Mouse (Mus musculus) stomach, embryonic 16.5 days (tissue): ENCODE data around the gene Reep1. TPM values are rescaled to one million over a fixed set of nuclear protein-coding genes. Genes with fewer than 3 reads are reported as not detected.
A peak's percentile ranks its signal among the peaks of the same experiment; 100 is the strongest.

Source experiments
- ATAC-seq: fragments of 200-750 bp; cut with Nextera tagmentation; 2 replicates; pipeline ENCODE4 v1.8.0; 2017; ENCODE audit warnings: moderate number of reproducible peaks, moderate TSS enrichment; ENCODE audit not compliant: insufficient read depth, low FRiP score
- H3K27ac ChIP-seq: fragments of 300-500 bp; sonication (generic); 2 replicates; pipeline ENCODE4 v1.5.1; 2014; ENCODE audit warnings: low read length
- H3K27me3 ChIP-seq: fragments of 300-500 bp; sonication (generic); 2 replicates; pipeline ENCODE4 v1.6.1; 2014; ENCODE audit warnings: low read length, control low read depth, mixed read lengths; ENCODE audit not compliant: control insufficient read depth, insufficient read depth
- H3K36me3 ChIP-seq: fragments of 300-500 bp; sonication (generic); 2 replicates; pipeline ENCODE4 v1.6.1; 2014; ENCODE audit warnings: low read length; ENCODE audit not compliant: control insufficient read depth, insufficient read depth
- H3K4me1 ChIP-seq: fragments of 300-500 bp; sonication (generic); 2 replicates; pipeline ENCODE4 v1.6.1; 2014; ENCODE audit warnings: low read length, control low read depth, mixed read lengths; ENCODE audit not compliant: control insufficient read depth, insufficient read depth
- H3K4me2 ChIP-seq: fragments of 300-500 bp; sonication (generic); 2 replicates; pipeline ENCODE4 v1.6.1; 2014; ENCODE audit warnings: low read depth, low read length, mixed read lengths
- H3K4me3 ChIP-seq: fragments of 300-500 bp; sonication (generic); replicated peaks from 2 replicates; pipeline ENCODE4 v1.5.1; 2014; ENCODE audit warnings: mild to moderate bottlenecking, low read length
- H3K9ac ChIP-seq: fragments of 300-500 bp; sonication (generic); 2 replicates; pipeline ENCODE4 v1.6.1; 2014; ENCODE audit warnings: low read length
- H3K9me3 ChIP-seq: fragments of 300-500 bp; sonication (generic); replicated peaks from 2 replicates; pipeline ENCODE4 v1.6.1; 2016; ENCODE audit warnings: low read length, control low read depth; ENCODE audit not compliant: control insufficient read depth
- WGBS: fragments of 180-500 bp; shearing (Covaris S2); extraction: QIAGEN DNeasy Blood & Tissue Kit; methylation state at CpG from one replicate; pipeline ENCODE4 v1.1.7; 2014; 5-methylcytosine and 5-hydroxymethylcytosine counted together
- polyA plus RNA-seq: library from polyadenylated mRNA; unstranded; fragments of >200 nt; fragmentation: Nextera tagmentation; extraction: Ambion mirVana; gene quantifications from 2 replicates; pipeline ENCODE4 v1.2.1, GENCODE M21; 2015

Gene Reep1
- polyA plus RNA-seq, result 17.3 TPM in 2 replicates

DNA sequence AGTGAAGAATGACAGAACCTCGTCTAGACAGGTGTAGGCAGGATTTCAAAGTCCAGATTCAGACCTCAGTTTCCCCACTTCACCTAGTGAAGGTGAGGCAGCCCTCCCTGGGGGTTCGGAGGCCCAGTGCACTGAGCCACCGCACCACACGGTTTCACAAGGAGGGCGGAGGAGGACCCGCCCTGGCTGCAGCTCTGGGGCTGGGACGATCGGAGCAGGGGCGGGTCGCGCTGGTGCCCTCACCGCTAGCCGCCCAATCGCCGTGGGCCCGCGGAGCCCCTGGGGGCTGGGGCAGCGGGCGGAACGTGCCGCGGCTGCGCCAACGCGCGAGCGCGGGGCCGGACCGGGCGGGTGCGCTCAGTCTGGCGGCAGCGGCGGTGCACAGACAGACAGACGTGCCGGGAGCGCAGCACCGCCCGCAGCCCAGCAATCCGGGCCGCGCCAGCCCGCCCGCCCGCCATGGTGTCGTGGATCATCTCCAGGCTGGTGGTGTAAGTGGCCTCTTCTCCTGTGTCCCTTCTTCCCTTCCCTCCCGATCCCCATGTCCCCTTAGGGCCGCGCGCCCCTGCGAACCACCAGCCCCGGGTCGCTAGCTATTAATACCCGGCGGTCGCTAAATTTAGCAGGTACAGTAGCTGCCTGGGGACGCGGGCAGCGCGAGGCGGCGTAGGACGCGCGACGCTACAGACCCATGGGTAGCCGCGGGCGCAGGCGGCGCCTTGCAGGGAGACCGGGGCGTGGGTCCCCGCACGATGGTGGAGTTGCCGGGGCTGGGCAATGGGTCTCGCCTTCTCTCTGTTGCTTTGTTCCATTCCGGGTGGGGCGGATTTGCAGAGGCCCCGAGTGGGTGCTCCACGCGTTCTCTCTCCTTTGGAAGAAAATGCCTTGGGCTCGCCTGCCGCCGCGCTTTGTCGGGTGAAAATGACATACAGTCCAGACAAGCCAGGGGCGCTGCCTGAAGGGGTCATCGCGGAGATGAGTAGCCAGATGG, at the start of gene Reep1:
Reep1 (plus strand) TSS at position 51 of the 991 bp plus-strand sequence.
- Histone ChIP-seq H3K9me3 (no peaks in the 10 kb centered on the region), H3K36me3 (no peaks in the 10 kb centered on the region), H3K27me3 (peaks cover 4% of the 10 kb centered on the region), H3K4me2 (peak within 1 kb of the TSS; percentile 99), H3K27ac (no peak within 1 kb of the TSS), H3K4me3 (peak within 1 kb of the TSS; percentile 64), H3K4me1 (peaks cover 5% of the 10 kb centered on the region), H3K9ac (peak within 1 kb of the TSS; percentile 78)
- ATAC-seq, result peak; percentile 90
- under 1% methylated on average over 89 of the region's 91 CpGs for WGBS

DNA sequence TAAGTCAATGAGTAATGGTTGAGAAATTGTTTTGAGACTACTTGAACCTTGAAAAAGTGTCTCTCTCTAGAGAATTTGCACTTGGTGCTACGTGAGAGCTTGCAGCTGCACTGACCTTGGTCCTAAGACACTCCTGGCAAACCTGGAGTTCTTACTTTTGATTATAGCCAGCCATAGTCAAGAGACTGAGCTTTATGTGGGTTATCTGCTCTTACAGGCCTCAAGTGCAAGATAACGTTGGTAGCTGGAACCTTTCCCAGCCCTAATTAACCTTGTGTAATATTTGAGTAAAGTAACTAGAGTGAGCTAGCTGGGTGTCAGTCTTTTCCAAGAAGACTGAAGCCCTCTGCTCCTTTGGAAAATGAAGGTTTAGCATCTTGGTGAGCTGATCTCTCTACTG, 49.1 kb upstream of the Reep1 start:
- Histone ChIP-seq H3K27ac (no peak overlapping the region), H3K36me3 (no peaks in the 10 kb centered on the region), H3K4me1 (no peaks in the 10 kb centered on the region), H3K27me3 (no peaks in the 10 kb centered on the region), H3K9me3 (no peaks in the 10 kb centered on the region), H3K4me2 (no peak overlapping the region), H3K4me3 (no peak overlapping the region), H3K9ac (no peak overlapping the region)
- WGBS, result 39% methylated on average over 2 of the region's 2 CpGs
- peak; percentile 82 for ATAC-seq

DNA sequence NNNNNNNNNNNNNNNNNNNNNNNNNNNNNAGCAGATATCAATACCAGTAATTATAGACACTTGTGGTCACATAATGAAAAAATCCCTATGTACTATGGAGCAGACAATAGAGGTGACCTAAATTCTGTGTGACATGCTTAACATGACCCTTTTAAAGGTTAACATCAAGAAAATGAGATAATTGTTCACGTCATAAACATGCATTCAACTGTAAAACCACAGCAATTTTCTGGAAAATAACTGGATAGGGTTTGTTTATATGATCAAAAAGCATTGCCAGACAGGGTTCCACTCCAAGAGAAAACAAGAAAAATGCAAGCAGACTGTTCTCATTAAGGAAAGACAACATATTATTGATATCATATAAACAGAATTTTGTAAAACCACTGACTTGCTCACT, 42.9 kb upstream of the Reep1 start:
- H3K4me3 ChIP-seq, result no peak overlapping the region
- WGBS, result 58% methylated on average over 1 of the region's 1 CpGs
- no peak for ATAC-seq

DNA sequence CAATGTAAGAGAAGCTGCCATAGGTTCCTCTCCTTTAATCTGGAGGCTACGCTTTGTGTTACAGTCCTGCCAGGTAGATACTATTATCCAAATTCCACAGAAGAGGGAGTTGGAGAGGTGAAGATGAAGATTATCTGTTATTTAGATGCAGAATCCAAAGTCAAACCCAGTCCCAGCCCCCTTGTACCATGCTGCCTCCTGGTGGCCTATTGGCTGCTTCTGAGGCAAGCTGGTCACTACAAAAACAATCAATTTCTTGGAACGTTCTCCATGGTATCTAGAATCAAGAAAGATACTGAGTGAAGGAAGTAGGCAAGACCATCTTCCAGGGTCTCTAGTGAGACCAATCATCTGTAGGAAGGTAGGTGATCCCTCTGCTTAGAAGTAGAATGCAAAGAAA, 34.2 kb upstream of the Reep1 start:
- Histone ChIP-seq H3K36me3 (no peaks in the 10 kb centered on the region), H3K9me3 (no peaks in the 10 kb centered on the region), H3K4me3 (no peak overlapping the region), H3K9ac (no peak overlapping the region), H3K27me3 (no peaks in the 10 kb centered on the region), H3K27ac (no peak overlapping the region), H3K4me2 (no peak overlapping the region), H3K4me1 (no peaks in the 10 kb centered on the region)
- WGBS, result 65% methylated on average over 2 of the region's 2 CpGs
- no peak for ATAC-seq

More for the DNA sequence above, 42.9 kb upstream of the Reep1 start:
- Histone ChIP-seq H3K27ac (no peak overlapping the region), H3K9me3 (no peaks in the 10 kb centered on the region), H3K36me3 (no peaks in the 10 kb centered on the region), H3K27me3 (no peaks in the 10 kb centered on the region), H3K4me2 (no peak overlapping the region), H3K9ac (no peak overlapping the region), H3K4me1 (no peaks in the 10 kb centered on the region)

DNA sequence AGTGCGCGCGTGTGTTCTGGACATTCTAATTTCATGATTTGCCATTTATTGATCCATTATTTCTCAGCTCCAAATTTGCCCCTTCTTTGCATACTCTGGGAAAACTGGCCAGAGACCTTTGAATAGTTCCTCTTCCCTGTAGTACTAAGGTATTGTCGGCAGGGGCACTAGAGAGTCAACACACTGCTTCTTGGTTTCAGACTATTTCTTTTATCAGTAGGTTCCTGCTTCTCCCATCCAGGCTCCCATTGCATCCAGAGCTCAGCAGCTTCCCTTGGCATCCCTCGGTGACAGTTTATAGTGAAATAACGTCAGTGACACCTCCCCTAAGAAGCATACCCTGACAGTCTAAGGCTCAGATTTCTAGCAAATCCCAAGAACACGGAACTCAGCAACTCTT, 28.5 kb upstream of the Reep1 start:
- 68% methylated on average over 7 of the region's 7 CpGs for WGBS
- Histone ChIP-seq H3K9me3 (no peaks in the 10 kb centered on the region), H3K4me2 (no peak overlapping the region), H3K36me3 (no peaks in the 10 kb centered on the region), H3K9ac (no peak overlapping the region), H3K4me3 (no peak overlapping the region), H3K27ac (no peak overlapping the region), H3K4me1 (no peaks in the 10 kb centered on the region), H3K27me3 (no peaks in the 10 kb centered on the region)
- ATAC-seq, result no peak

DNA sequence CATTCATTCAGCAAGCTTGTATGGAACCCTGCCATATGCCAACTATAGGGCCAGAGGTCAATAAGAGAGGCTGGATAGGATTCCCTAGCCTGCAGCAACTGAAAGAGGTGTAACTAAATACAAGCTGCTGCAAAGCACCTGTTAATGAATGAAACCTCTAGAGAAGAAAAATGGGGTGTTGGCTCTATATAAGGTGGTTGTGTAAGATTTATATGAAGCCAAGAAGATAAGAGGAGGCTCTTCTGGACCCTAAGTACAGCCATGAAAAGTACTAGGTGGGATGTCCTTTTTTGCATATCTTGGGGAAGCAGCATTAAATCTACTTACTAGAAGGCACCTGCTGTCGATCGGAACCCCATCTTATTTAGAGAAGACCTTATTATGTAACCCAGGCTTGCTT, 12.2 kb upstream of the Reep1 start:
- no peak overlapping the region for H3K4me3 ChIP-seq
- no peak overlapping the region for H3K9ac ChIP-seq
- WGBS, result 87% methylated on average over 2 of the region's 2 CpGs
- no peaks in the 10 kb centered on the region for H3K4me1 ChIP-seq
- H3K36me3 ChIP-seq, result no peaks in the 10 kb centered on the region
- H3K27ac ChIP-seq, result no peak overlapping the region
- H3K9me3 ChIP-seq, result no peaks in the 10 kb centered on the region
- H3K4me2 ChIP-seq, result no peak overlapping the region
- H3K27me3 ChIP-seq, result no peaks in the 10 kb centered on the region
- no peak for ATAC-seq

DNA sequence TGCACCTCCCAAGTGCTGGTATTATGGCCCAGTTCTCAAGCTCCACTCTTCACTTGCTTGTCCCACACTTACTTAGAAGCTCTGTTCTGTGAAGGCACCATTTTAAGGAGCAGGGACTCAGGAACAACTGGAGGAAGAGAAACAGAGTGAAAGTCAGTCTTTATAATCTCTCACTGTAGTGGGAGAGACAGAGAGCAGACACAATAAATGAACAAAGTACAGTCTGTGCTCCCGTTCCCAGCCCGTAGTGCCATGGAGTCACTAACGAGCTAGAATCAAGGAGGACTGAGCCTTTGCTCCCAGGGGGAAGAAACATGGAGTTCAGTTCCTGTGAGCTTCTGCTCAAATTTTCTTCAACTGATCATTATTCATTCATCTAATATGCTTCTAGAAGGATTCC, 11.8 kb upstream of the Reep1 start:
- Histone ChIP-seq H3K9me3 (no peaks in the 10 kb centered on the region), H3K36me3 (no peaks in the 10 kb centered on the region), H3K27me3 (no peaks in the 10 kb centered on the region), H3K4me3 (no peak overlapping the region), H3K4me2 (no peak overlapping the region), H3K9ac (no peak overlapping the region), H3K4me1 (no peaks in the 10 kb centered on the region), H3K27ac (no peak overlapping the region)
- 71% methylated on average over 3 of the region's 3 CpGs for WGBS
- ATAC-seq, result no peak

DNA sequence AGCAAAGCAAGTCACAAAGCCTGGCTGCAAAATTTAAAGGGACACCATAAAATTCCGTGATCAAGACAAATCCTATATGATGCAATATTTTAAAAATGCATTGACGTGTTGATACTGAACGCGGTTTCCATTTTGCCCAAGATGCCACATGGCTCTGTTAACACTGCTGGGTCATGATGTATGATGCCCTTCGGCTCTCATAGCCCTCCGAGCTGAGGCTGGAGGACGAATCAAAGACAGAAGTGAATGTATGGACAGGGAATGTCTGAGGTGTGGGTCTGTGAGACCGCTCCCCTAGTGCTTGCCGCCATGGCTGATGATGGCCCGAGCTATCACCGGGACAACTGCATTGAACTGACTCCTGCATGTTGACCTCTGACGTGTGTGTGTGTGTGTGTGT, 490 bp upstream of the Reep1 start:
- no peak overlapping the region for H3K9ac ChIP-seq
- no peak overlapping the region for H3K4me3 ChIP-seq
- 79% methylated on average over 12 of the region's 12 CpGs for WGBS
- no peak overlapping the region for H3K27ac ChIP-seq
- no peaks in the 10 kb centered on the region for H3K36me3 ChIP-seq
- H3K27me3 ChIP-seq, result peaks cover 4% of the 10 kb centered on the region
- no peaks in the 10 kb centered on the region for H3K9me3 ChIP-seq
- no peak overlapping the region for H3K4me2 ChIP-seq
- peaks cover 5% of the 10 kb centered on the region for H3K4me1 ChIP-seq
- no peak for ATAC-seq

DNA sequence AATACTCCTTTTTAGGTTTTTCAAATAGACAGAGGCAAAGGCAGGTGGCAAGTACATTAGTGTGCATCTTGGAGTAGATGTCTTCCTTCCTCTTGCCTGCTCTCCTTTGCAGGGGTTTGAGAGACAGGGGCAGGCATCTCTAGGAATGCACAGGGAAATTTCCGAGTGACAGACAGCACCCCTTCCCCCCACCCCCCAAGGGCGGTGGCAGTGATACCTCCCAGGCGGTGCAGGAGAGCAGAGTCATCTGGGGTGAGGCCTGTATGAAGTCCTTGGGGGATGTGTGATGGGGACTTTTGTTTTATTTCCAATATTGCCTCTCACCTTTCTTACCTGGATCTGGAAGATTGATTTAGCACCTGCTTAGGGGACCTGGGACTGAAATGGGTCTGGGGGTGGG, 1.2 kb downstream of the Reep1 start:
- H3K27ac ChIP-seq, result no peak overlapping the region
- peaks cover 5% of the 10 kb centered on the region for H3K4me1 ChIP-seq
- H3K27me3 ChIP-seq, result peaks cover 4% of the 10 kb centered on the region
- peak overlapping the region; percentile 64 for H3K4me3 ChIP-seq
- WGBS, result 4% methylated on average over 3 of the region's 3 CpGs
- no peak for ATAC-seq
- no peaks in the 10 kb centered on the region for H3K36me3 ChIP-seq
- H3K4me2 ChIP-seq, result peak overlapping the region; percentile 99
- no peaks in the 10 kb centered on the region for H3K9me3 ChIP-seq
- peak overlapping the region; percentile 78 for H3K9ac ChIP-seq
